Mouse (Mus musculus) cerebellum, postnatal 25 days (tissue): ENCODE data around the gene Slc28a1.

Experiments used
- DNase-seq, 2 experiments: peaks; one replicate each; pipeline ENCODE4 v3.0.0; 2021; ENCODE audit warnings: mixed read lengths in 2 of 2

The Slc28a1 gene

DNA sequence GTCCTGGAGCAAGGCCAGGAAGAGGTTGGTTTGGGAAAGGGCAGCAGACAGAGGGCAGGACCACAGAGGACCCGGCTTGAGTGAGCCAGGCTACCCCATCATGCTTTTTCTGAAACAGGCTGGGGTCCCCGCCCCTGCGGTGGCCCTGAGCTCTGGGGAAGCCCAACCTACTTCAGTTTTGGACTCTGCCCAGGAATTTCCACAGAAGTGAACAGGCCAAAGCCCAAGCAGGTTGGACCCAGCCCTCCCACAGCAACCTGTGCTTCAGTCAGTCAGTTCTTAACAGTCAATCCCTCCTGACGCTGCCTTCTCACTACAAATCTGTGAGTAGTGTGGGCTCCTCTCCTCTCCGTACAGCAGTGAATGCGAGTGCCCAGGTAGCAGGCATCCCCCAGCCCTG, at the start of gene Slc28a1:
Gene Slc28a1, plus strand, starts transcription at position 245 of the 400 bp plus-strand sequence.
- DNase-seq, result no peak

GRCm38 (mm10) chr7:81066714-81067113, 47.9 kb upstream of the Slc28a1 start:
- no peak for DNase-seq

- no peak for DNase-seq
These were observed 42.1 kb upstream of the Slc28a1 start for GRCm38 (mm10) chr7:81072463-81072862.

GRCm38 (mm10) chr7:81073273-81073672, 41.3 kb upstream of the Slc28a1 start:
- no peak for DNase-seq

DNA sequence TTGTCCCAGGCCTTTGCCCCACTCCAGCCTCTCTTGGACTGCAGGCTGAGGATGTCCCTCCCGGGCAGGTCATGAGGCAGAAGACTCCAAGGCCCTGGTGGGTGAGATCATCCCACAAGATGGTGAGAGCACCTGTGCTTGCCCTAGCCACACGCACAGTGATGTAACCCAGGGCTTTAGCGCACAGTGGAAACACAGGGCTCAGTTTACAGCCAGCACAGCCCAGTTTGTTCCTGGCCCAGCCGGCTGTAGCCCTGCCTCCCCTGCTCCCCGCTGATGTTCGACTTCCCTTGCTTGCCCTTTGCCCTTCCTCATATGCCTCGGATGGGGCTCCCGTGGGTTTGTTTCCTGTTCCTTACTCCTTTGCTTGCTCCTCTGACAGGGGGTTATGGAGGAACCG, 40.1 kb upstream of the Slc28a1 start:
- no peak for DNase-seq

DNA sequence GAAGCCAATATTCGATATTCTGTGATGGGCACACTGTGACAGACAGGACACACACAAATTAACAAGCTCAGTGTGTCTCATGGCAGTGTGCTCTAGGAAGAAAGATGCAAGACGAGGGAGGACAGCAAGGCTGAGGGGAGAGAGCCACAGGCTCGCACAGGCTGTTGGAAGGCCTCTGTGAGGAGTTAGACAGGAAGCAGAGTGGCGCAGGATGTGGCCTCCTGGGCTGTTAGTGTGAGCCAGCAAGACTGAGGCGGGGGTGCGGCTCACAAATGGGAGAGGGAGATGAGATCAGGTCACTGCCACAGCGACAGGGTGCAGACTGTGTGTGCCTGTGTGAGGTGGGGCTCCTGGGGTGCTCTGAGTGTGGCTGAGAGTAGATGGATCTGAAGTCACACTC, 39.3 kb upstream of the Slc28a1 start:
- no peak for DNase-seq

DNA sequence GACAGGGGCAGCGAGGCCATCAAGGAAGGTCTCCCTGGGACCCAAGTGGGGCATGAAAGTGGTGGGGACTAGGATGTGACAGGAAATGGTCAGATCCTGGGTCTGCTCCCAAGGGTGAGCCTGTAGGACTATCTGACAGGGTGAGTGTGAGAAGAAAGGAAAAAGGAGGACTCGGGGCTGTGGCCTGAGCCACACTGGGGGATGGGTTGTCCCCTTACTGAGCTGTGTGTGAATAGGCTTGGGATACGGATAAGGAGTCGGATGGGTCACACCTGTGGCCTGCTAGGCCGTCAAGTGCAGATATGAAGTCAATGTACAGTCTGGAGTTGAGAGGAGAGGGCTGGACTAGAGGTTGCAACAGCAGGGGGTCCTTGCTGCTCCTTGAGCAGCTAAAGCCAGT, 38.9 kb upstream of the Slc28a1 start:
- DNase-seq, result no peak

DNA sequence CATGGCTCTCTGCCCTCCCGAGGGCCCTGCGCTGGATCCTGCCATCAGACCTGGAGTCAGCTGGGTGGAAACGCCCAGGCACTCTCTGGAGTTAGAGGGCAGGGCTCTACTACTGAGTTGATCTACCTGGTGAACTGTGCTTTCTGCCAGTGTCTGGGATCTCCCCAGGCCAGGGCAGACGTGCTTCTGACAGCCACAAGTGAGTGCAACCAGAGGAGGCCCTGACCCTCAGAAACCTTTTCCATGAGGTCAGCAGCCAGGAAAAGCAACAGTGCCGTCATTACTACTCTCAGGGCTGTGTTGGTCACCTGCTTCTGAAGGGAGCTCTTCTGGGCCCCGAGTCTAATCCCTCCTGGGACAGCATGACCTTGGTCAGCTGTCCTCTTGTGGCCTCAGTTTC, 37.6 kb upstream of the Slc28a1 start:
- DNase-seq, result no peak

GRCm38 (mm10) chr7:81078740-81079139, 35.9 kb upstream of the Slc28a1 start:
- no peak for DNase-seq

DNA sequence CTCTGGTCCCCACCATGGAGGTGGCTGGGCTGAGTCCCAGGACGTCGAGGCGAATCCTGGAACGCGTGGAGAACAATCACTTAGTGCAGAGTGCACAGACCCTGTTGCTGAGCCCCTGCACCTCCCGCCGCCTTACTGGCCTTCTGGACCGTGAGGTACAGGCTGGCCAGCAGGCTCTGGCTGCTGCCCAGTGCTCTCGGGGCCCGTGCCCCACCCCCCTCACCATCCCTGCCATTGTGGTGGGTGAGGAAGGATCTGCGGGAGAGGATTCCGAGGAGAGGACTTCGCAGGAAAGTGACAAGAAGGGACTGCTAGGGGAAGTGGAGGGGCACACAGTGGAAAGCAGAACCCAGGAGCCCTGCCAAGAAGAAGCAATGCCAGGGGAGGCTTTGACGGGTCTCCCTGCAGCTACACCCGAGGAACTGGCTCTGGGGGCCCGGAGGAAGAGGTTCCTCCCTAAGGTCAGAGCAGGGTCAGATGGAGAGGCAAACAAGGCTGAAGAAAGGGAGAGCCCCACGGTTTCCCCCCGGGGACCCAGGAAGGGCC, 21.1 kb upstream of the Slc28a1 start:
- peak in 1 of 2 experiments; percentile 22 for DNase-seq

DNA sequence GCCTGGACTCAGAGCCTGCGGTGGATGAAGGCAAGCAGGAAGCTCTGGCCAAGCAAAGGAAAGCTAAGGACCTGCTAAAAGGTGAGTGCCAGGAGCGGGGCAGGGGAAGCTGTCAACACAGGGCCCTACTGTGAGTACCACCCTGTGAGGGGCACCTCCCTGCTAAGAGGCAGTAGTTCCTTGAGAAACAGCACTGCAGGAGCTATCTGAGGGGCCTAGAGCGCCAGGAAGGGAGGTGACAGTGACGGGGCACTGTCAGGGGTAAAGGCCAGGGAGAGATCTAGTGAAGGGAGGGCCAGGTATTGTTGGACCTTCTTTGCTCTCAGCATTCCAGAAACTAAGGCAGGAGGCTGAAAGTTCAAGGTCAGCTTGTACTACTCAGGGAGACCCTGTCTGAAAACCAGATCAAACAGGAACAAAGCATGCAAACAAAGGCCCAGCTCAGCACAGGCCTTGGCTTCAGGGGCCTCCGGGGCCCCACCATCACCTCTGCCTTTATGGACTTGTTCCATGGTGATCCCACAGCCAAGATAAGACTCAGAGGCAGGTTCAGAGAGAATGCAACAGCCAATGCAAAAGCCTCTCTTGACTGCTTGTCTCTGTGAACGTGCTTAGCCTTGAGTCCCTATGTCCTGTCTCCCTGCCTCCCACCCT, 20.4 kb upstream of the Slc28a1 start:
- DNase-seq, result no peak

- no peak for DNase-seq
These were observed 14.3 kb upstream of the Slc28a1 start for GRCm38 (mm10) chr7:81100341-81100740.

DNA sequence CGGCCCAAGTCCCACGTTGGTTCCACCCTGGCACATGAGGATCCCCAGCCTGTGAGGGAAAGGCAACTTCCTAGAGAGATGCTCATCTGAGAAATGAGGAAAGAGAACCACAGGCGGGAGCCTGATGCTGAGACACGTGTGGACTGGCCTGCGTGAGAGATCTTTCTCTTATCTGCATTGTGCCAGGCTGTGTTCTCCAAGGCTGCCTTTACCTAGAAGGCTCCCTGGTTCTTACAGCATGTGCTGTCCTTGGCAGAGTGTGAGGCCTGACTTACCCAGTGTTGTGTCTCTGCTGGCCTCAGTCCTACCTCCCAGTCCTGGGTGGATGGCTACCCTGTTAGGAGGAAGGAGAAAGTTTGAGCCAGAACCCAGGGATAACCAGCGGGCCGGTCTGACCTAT, 11.7 kb upstream of the Slc28a1 start:
- no peak for DNase-seq

DNA sequence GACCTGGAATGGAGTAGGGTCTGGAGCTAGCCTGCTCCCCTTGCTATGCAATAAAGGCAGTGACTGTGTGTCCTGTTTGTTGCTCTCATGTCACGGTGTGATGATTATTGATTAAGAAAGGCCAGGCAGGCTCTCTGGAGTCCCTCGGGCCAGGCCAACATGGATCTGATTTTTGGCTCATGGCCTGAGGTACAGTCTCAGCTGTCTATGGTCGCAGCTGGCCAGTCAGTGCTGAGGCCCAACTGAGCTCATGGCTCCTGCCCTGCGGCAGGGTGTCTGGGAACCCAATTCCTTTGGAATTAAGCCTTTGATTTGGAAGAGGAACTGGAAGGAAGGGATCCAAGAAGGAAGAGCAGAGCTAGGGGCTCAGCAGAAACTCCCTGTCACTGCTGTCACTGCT, 9.1 kb upstream of the Slc28a1 start:
- DNase-seq, result no peak

DNA sequence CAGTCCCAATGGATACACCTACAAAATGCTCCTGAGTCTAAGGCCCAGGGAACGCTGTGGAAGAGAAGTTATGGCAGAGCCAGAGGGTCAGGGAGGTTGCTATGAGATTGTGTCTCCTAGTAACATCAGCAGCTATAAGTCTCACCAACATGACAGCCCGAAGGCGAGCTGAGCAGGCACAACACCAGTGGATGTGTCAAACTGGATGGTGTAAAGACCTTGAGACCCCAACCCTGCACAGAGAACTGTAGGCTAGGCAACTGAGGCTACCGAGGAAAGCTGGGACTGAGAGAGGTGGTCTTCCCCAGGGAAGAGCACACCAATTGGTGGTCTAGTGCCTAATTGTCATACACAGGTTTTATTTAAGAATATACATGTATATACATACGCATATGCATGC, 6.4 kb upstream of the Slc28a1 start:
- no peak for DNase-seq

- DNase-seq, result peak; percentile 33 to 39
These were observed 4.6 kb upstream of the Slc28a1 start for GRCm38 (mm10) chr7:81109717-81110651.

- no peak for DNase-seq
These were observed 3.8 kb upstream of the Slc28a1 start for GRCm38 (mm10) chr7:81110791-81111190.

GRCm38 (mm10) chr7:81111729-81112128, 2.9 kb upstream of the Slc28a1 start:
- DNase-seq, result no peak

GRCm38 (mm10) chr7:81112686-81113360, 1.8 kb upstream of the Slc28a1 start:
- no peak for DNase-seq

DNA sequence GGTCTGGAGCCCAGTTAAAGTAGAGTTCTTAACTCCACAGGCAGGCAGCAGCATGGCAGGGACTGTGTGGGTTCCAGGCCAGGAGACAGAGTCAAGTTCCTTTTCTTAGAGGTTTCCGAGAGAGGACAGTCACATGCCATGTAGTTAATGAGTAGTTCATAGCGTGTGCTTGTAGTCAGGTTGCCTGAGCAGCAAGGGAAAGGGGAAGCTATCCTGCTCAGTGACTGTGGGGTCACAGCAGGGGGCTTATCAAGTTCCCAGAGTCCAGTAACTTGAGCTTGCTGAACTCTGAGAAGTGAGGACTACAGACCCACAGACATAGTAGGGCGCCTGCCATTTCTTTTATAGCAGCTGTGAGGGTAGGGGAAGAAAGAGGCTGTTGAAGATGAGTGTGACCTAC, 6.5 kb downstream of the Slc28a1 start:
- no peak for DNase-seq

- no peak for DNase-seq
These were observed 8.2 kb downstream of the Slc28a1 start for GRCm38 (mm10) chr7:81122808-81123207.

DNA sequence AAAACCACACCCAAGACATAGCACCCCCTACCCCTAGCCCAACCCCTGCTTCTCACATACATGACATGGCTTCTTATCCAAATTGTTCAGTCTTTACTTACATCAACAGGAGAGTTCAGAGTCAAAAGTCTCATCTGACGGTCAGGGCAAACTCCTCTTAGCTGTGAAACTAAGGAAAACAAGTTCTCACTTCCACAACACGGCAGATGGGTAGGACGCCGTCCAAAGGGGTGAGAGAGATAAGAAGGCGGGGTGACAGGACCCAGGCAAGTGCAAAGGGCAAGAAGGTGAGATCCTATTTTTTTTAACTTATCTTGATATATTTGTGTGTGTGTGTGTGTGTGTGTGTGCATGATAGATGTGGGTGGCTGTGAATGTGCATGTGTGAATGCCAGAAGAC, 9.0 kb downstream of the Slc28a1 start:
- DNase-seq, result no peak

- DNase-seq, result no peak
These were observed 10.2 kb downstream of the Slc28a1 start for GRCm38 (mm10) chr7:81124773-81125172.
